Mouse (Mus musculus) left cerebral cortex, adult 2 months (tissue): ENCODE results near the gene Lyrm9. TPM values are rescaled to one million over a fixed set of nuclear protein-coding genes. Genes with fewer than 3 reads are reported as not detected.

ENCODE experiments used
- DNase-seq, 2 experiments: peaks; one replicate each; pipeline ENCODE4 v3.0.0; 2021 to 2022; ENCODE audit warnings: low spot score in 2 of 2, mixed read lengths in 1 of 2; ENCODE audit errors: extremely low spot score in 1 of 2
- H3K27ac ChIP-seq: fragments of 200-600 bp; 2 replicates; pipeline ENCODE4 v1.8.1; 2022
- H3K4me3 ChIP-seq: fragments of 200-600 bp; 2 replicates; pipeline ENCODE4 v1.8.1; 2022
- CTCF ChIP-seq: fragments of 200-600 bp; IDR thresholded peaks from 2 replicates; pipeline ENCODE4 v1.8.1; 2022; ENCODE audit warnings: antibody characterized with exemption, mild to moderate bottlenecking, moderate library complexity
- intact Hi-C: fragments of 180-260 bp; cut with DNase I; formaldehyde crosslinking; loops from one replicate; pipeline ENCODE4 v1.15.1; 2025
- long read RNA-seq, 2 experiments: library from polyadenylated mRNA; stranded (forward); transcript quantifications; one replicate each; pipeline ENCODE4 v2.0.0; 2021; ENCODE audit warnings: borderline mapping rate in 2 of 2
- total RNA-seq, 2 experiments: library from RNA; stranded (reverse); gene quantifications; 2 replicates each; pipeline ENCODE4 v1.2.3; 2021

Gene Lyrm9
- 10 to 100 TPM; 22.6 to 26.1 TPM for total RNA-seq
- long read RNA-seq, experiment 1, full-length matches to known transcripts = 16 of 24 reads
- long read RNA-seq, experiment 1, partial matches to known transcripts = 0 of 24 reads
- long read RNA-seq, experiment 1, other reads (novel, unspliced or antisense) = 8 of 24 reads
- long read RNA-seq, experiment 2, full-length matches to known transcripts = 10 of 17 reads
- long read RNA-seq, experiment 2, partial matches to known transcripts = 2 of 17 reads
- long read RNA-seq, experiment 2, other reads (novel, unspliced or antisense) = 5 of 17 reads

DNA sequence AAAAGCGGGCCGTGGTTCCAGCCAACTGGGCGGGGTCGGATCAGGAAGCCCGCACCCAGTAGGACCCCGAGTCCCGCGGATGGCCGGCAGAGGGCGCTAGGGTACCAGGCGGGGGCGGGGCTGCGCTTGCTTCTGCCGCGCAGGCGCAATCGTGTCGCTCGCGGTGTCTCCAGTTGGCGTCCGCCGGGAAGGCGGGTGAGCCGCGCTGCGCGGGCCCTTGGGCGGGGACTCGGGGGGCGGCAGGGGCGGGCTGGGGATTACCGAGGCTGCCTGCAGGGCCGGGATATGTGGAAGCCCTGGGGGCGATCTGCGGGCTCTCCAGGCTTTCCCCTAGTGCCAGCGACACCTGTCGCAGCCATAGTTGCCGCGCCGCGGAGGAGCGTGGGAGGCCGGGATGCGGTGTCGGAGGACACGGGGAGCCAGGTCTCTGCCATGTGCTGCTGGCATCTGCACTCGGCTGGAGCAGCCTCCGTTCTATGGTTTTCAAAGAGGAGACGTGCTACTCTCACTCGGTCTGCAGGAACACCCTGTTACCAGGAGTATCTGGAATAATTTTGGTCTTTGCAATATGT lies at the start of gene Lyrm9:
Gene Lyrm9, plus strand, starts transcription at position 143 of the 572 bp plus-strand sequence.
- peak; percentile 94 to 99 for DNase-seq
- H3K27ac ChIP-seq = peak within 1 kb of the TSS; percentile 90
- peak within 1 kb of the TSS; percentile 75 for H3K4me3 ChIP-seq
- intact Hi-C loops = loop anchor here (1.0 to 5.0 kb wide), 4 partner anchors 34 to 194 kb away; partner anchors contain the start of gene Nlk
- peak; percentile 99 for TF ChIP-seq CTCF

DNA sequence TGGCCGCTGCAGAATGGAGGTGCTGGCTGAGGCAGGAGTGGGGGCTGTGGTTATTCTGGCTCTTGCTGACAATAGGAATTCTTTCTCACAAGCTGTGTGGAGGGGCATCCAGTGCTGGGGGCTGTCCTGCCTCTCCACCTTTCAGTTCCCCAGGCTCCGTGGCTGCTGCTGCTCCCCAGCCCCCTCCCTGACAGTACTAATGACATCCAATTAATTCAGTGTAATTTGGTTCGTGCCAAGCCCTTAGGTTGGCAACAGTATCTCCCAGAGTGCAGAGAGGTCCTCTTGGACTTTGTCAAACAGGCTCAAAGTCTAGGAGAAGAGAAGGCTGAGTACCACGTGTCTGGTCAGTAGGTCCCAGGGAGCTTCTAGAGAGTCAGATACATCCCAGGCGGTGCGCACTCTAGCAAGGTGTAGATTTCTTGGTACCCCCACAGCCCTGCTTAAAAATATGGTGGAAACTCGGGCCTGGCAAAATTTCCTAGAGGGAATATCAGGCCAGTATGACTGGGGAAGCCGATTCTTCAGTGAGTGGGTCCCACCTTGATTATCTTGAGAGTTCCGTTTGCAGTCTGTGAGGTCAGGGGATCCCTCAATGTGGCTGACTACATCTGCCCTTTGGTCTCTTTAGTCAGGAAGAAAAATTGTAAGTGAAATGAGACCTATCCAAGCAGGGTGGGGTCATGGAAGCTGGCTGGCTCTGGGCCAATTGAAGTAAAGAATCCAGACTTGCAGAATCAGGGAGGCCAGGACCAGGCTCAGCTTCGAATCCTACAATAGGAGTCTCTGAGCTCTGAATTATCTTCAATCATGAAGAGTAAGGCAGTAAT lies 48.3 kb upstream of the Lyrm9 start:
- intact Hi-C loops = no loop called here
- DNase-seq = no peak
- no peak overlapping the region for H3K27ac ChIP-seq
- H3K4me3 ChIP-seq = no peak overlapping the region
- no peak for TF ChIP-seq CTCF

DNA sequence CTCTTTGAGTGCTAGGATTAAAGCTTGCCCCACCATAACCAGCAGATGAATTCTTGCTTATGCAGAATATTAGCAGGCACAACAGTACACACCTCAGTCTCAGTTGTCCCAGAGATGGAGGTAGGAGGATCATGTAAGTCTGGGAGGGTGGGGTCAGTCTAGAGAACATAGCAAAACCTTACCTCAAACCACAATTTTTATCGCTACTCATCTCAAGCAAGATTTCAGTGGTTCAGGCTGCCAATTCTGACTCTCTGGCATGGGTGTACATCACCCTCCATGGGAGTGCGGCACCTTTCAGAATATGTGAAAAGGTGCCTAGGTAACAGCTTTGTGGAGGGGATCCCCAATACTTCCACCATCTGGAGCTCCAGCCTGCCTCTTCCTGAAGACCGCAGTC lies 46.4 kb upstream of the Lyrm9 start:
- intact Hi-C loops = no loop called here
- Histone ChIP-seq H3K27ac (no peak overlapping the region), H3K4me3 (no peak overlapping the region)
- DNase-seq = no peak
- TF ChIP-seq CTCF = no peak

GRCm38 (mm10) chr11:78780571-78780970 lies 45.8 kb upstream of the Lyrm9 start:
- TF ChIP-seq CTCF = no peak
- intact Hi-C loops = no loop called here

GRCm38 (mm10) chr11:78782326-78782725 lies 44.1 kb upstream of the Lyrm9 start:
- no peak for TF ChIP-seq CTCF
- H3K4me3 ChIP-seq = no peak overlapping the region
- H3K27ac ChIP-seq = no peak overlapping the region
- no peak for DNase-seq
- intact Hi-C loops = no loop called here

More at GRCm38 (mm10) chr11:78780571-78780970, 45.8 kb upstream of the Lyrm9 start:
- no peak overlapping the region for H3K4me3 ChIP-seq
- no peak for DNase-seq
- H3K27ac ChIP-seq = no peak overlapping the region

GRCm38 (mm10) chr11:78782791-78783347 lies 43.5 kb upstream of the Lyrm9 start:
- no peak for TF ChIP-seq CTCF
- Histone ChIP-seq H3K27ac (no peak overlapping the region), H3K4me3 (no peak overlapping the region)
- intact Hi-C loops = no loop called here
- no peak for DNase-seq

DNA sequence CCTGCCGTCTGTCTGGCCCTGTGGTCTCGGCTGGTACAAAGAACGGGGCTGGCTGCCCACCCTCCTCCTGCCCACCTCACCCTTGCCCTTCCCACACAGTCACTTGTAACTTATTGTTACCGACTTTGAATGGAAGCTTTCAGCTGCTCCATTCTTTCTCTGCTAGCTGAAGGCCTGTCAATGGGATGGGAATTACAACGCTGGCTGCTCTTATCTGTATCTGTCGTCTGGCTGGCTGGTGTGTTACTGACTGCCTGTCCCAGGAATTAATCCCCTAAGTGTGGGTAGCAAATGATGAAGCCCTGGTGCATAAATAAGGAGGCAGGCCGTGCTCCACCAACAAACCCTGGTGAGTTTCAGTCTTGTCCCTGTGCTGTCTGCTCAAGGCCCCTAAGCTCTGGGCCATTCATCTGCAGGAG lies 40.4 kb upstream of the Lyrm9 start:
- no peak overlapping the region for H3K27ac ChIP-seq

DNA sequence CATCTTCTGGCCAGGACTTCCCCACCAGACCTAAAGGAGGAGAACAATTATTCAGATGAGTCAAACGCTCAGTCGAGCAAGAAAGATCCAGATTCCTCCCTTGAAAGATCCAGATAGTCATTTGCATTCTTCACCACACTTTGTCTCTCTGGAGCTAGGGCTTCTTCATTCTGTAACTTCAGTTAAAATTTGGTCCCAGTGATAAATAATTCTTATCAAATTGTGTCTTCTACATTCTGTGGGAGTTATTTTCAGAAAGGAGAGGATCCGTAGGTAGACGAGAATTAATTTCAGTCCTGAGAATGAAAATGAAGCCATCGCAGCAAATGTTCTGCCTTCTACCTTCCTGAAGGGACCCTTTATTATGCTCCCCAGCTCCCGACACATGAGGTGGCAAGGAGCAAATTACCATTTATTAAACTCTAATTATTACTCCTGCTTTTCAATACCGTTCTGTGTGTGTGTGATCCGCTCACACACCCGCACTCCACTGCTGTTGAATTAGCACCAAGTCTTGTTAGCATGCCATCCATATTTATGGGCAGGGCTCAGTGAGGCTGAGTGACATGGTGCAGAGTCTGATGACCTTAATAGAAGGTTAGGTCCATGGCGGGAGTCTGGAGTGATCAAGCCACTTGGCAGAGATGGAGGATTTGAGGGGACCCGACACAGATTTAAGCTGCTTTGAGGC lies 36.9 kb upstream of the Lyrm9 start:
- Histone ChIP-seq H3K27ac (peak overlapping the region; percentile 44; the same call in 1 of the 2 replicates), H3K4me3 (no peak overlapping the region)
- intact Hi-C loops = loop anchor here (5.0 kb wide), 1 partner anchor 32 kb away; no protein-coding TSS in a partner anchor
- DNase-seq = no peak
- TF ChIP-seq CTCF = no peak

More for the DNA sequence above, 40.4 kb upstream of the Lyrm9 start:
- no peak for DNase-seq
- TF ChIP-seq CTCF = no peak
- no peak overlapping the region for H3K4me3 ChIP-seq
- intact Hi-C loops = no loop called here

GRCm38 (mm10) chr11:78791582-78791981 lies 34.8 kb upstream of the Lyrm9 start:
- intact Hi-C loops = loop anchor here (5.0 kb wide), 1 partner anchor 34 kb away; no protein-coding TSS in a partner anchor

GRCm38 (mm10) chr11:78792055-78792454 lies 34.3 kb upstream of the Lyrm9 start:
- H3K4me3 ChIP-seq = no peak overlapping the region
- no peak for TF ChIP-seq CTCF
- intact Hi-C loops = loop anchor here (1.0 to 5.0 kb wide), 4 partner anchors 34 to 95 kb away; partner anchors contain the start of genes Lyrm9 and Nlk
- peak overlapping the region; percentile 80 for H3K27ac ChIP-seq
- DNase-seq = peak in 1 of 2 experiments; percentile 22

More at GRCm38 (mm10) chr11:78791582-78791981, 34.8 kb upstream of the Lyrm9 start:
- no peak for TF ChIP-seq CTCF
- Histone ChIP-seq H3K4me3 (no peak overlapping the region), H3K27ac (peak overlapping the region; percentile 80)
- peak in 1 of 2 experiments; percentile 37 for DNase-seq

DNA sequence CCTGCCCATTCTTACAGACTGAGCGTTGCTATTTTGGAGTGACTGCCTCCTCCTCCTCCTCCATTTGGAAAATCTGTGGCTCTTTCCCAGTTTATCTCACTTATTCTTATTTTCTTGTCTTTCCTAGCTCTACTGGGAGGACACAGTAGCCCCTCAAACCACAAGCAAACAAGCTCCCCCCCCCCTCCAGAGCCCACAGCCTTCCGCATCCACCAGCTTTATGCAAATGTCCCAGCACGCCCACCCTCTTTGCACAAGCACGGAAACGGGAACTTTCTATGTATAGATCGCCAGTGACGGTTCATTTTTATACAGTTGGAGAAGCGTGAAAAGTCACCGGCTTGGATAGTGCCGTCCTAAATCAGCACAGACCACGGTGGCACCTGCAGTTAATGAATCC lies 33.9 kb upstream of the Lyrm9 start:
- peak; percentile 44 to 51 for DNase-seq
- Histone ChIP-seq H3K27ac (peak overlapping the region; percentile 80), H3K4me3 (no peak overlapping the region)
- TF ChIP-seq CTCF = no peak
- intact Hi-C loops = loop anchor here (1.0 to 5.0 kb wide), 4 partner anchors 34 to 96 kb away; partner anchors contain the start of genes Lyrm9 and Nlk
